Mouse (Mus musculus) hindbrain, embryonic 13.5 days (tissue): ENCODE data around the gene Wnt10b. TPM values are rescaled to one million over a fixed set of nuclear protein-coding genes. Genes with fewer than 3 reads are reported as not detected.

Experiments used
- ATAC-seq: fragments of 200-750 bp; cut with Nextera tagmentation; 2 replicates; pipeline ENCODE4 v1.8.0; 2017; ENCODE audit warnings: moderate TSS enrichment; ENCODE audit not compliant: low FRiP score
- H3K27ac ChIP-seq: fragments of 300-500 bp; sonication (generic); 2 replicates; pipeline ENCODE4 v1.5.1; 2015; ENCODE audit warnings: inconsistent platforms, mild to moderate bottlenecking, moderate library complexity
- H3K27me3 ChIP-seq: fragments of 300-500 bp; sonication (generic); 2 replicates; pipeline ENCODE4 v1.6.1; 2015; ENCODE audit warnings: mild to moderate bottlenecking, inconsistent platforms
- H3K36me3 ChIP-seq: fragments of 300-500 bp; sonication (generic); 2 replicates; pipeline ENCODE4 v1.6.1; 2015; ENCODE audit warnings: mild to moderate bottlenecking, inconsistent platforms
- H3K4me1 ChIP-seq: fragments of 300-500 bp; sonication (generic); replicated peaks from 2 replicates; pipeline ENCODE4 v1.6.1; 2015; ENCODE audit warnings: inconsistent platforms
- H3K4me2 ChIP-seq: fragments of 300-500 bp; sonication (generic); 2 replicates; pipeline ENCODE4 v1.6.1; 2015; ENCODE audit warnings: inconsistent platforms, mild to moderate bottlenecking, moderate library complexity
- H3K4me3 ChIP-seq: fragments of 300-500 bp; sonication (generic); 2 replicates; pipeline ENCODE4 v1.5.1; 2015; ENCODE audit warnings: mild to moderate bottlenecking, inconsistent platforms
- H3K9ac ChIP-seq: fragments of 300-500 bp; sonication (generic); 2 replicates; pipeline ENCODE4 v1.6.1; 2015; ENCODE audit warnings: mild to moderate bottlenecking, inconsistent platforms
- H3K9me3 ChIP-seq: fragments of 300-500 bp; sonication (generic); 2 replicates; pipeline ENCODE4 v1.6.1; 2016; ENCODE audit warnings: inconsistent platforms
- WGBS: fragments of 180-500 bp; shearing (Covaris S2); methylation state at CpG from one replicate; pipeline ENCODE4 v1.1.7; 2015; 5-methylcytosine and 5-hydroxymethylcytosine counted together
- polyA plus RNA-seq: library from polyadenylated mRNA; unstranded; fragments of >200 nt; fragmentation: Nextera tagmentation; extraction: Ambion mirVana; gene quantifications from 2 replicates; pipeline ENCODE4 v1.2.1, GENCODE M21; 2015

The Wnt10b gene
- polyA plus RNA-seq, 1 experiment from 2014 or later, result 0.12 TPM

GRCm38 (mm10) chr15:98806809-98807770, 29.1 kb upstream of the Wnt10b start:
- Histone ChIP-seq H3K4me2 (peak overlapping the region; percentile 77), H3K9ac (peak overlapping the region; percentile 68; the same call in 1 of the 2 replicates), H3K27ac (no peak overlapping the region), H3K4me3 (peak overlapping the region; percentile 48), H3K27me3 (peaks cover 90% of the 10 kb centered on the region), H3K9me3 (no peaks in the 10 kb centered on the region), H3K36me3 (peaks cover 9% of the 10 kb centered on the region; the same call in 1 of the 2 replicates), H3K4me1 (peaks cover 54% of the 10 kb centered on the region)
- 0 out of 2 replicates have a peak, but pooled peaks have one; percentile 6 for ATAC-seq
- under 1% methylated on average over 56 of the region's 58 CpGs for WGBS

- WGBS, result 6% methylated on average over 30 of the region's 30 CpGs
- H3K9me3 ChIP-seq, result no peaks in the 10 kb centered on the region
- H3K4me3 ChIP-seq, result peak overlapping the region; percentile 48
- peak overlapping the region; percentile 77 for H3K4me2 ChIP-seq
- peak overlapping the region; percentile 30; the same call in 1 of the 2 replicates for H3K27ac ChIP-seq
- peaks cover 99% of the 10 kb centered on the region for H3K27me3 ChIP-seq
- peaks cover 54% of the 10 kb centered on the region for H3K4me1 ChIP-seq
- peak overlapping the region; percentile 76; the same call in 1 of the 2 replicates for H3K9ac ChIP-seq
- 0 out of 2 replicates have a peak, but pooled peaks cover 3% of the 10 kb centered on the region for H3K36me3 ChIP-seq
- no peak for ATAC-seq
These were observed 28.3 kb upstream of the Wnt10b start for GRCm38 (mm10) chr15:98806071-98806808.

GRCm38 (mm10) chr15:98805324-98806040, 27.5 kb upstream of the Wnt10b start:
- H3K9ac ChIP-seq, result peak overlapping the region; percentile 76
- under 1% methylated on average over 56 of the region's 64 CpGs for WGBS
- no peaks in the 10 kb centered on the region for H3K36me3 ChIP-seq
- peaks cover 99% of the 10 kb centered on the region for H3K27me3 ChIP-seq
- 0 out of 2 replicates have a peak, but pooled peaks have one; percentile 33 for ATAC-seq
- peak overlapping the region; percentile 77 for H3K4me2 ChIP-seq
- H3K27ac ChIP-seq, result no peak overlapping the region
- H3K4me3 ChIP-seq, result peak overlapping the region; percentile 48
- H3K9me3 ChIP-seq, result no peaks in the 10 kb centered on the region
- peaks cover 54% of the 10 kb centered on the region for H3K4me1 ChIP-seq

- 0% methylated on average over 32 of the region's 32 CpGs for WGBS
- Histone ChIP-seq H3K4me3 (peak overlapping the region; percentile 12; the same call in 1 of the 2 replicates), H3K36me3 (no peaks in the 10 kb centered on the region), H3K9me3 (no peaks in the 10 kb centered on the region), H3K27ac (no peak overlapping the region), H3K4me1 (peaks cover 50% of the 10 kb centered on the region), H3K4me2 (peak overlapping the region; percentile 36; the same call in 1 of the 2 replicates), H3K27me3 (peaks cover 99% of the 10 kb centered on the region), H3K9ac (no peak overlapping the region)
- ATAC-seq, result 0 out of 2 replicates have a peak, but pooled peaks have one; percentile 26
These were observed 26.1 kb upstream of the Wnt10b start for GRCm38 (mm10) chr15:98804054-98804453.

GRCm38 (mm10) chr15:98802926-98803325, 25.0 kb upstream of the Wnt10b start:
- Histone ChIP-seq H3K27ac (no peak overlapping the region), H3K9me3 (no peaks in the 10 kb centered on the region), H3K4me3 (no peak overlapping the region; the same call in 1 of the 2 replicates), H3K4me2 (no peak overlapping the region), H3K9ac (no peak overlapping the region), H3K4me1 (peaks cover 48% of the 10 kb centered on the region), H3K27me3 (peaks cover 99% of the 10 kb centered on the region), H3K36me3 (no peaks in the 10 kb centered on the region)
- ATAC-seq, result no peak
- WGBS, result 4% methylated on average over 8 of the region's 8 CpGs

GRCm38 (mm10) chr15:98799396-98799795, 21.4 kb upstream of the Wnt10b start:
- 10% methylated on average over 12 of the region's 12 CpGs for WGBS
- no peak overlapping the region for H3K9ac ChIP-seq
- ATAC-seq, result no peak

GRCm38 (mm10) chr15:98798903-98799302, 21.0 kb upstream of the Wnt10b start:
- WGBS, result 46% methylated on average over 3 of the region's 3 CpGs
- no peak for ATAC-seq
- Histone ChIP-seq H3K4me3 (no peak overlapping the region), H3K27ac (no peak overlapping the region), H3K9ac (no peak overlapping the region), H3K4me1 (peaks cover 26% of the 10 kb centered on the region), H3K27me3 (peaks cover 98% of the 10 kb centered on the region), H3K4me2 (no peak overlapping the region), H3K9me3 (no peaks in the 10 kb centered on the region), H3K36me3 (no peaks in the 10 kb centered on the region)

More at GRCm38 (mm10) chr15:98799396-98799795, 21.4 kb upstream of the Wnt10b start:
- H3K4me1 ChIP-seq, result peaks cover 30% of the 10 kb centered on the region
- H3K4me2 ChIP-seq, result no peak overlapping the region
- H3K36me3 ChIP-seq, result no peaks in the 10 kb centered on the region
- no peak overlapping the region for H3K4me3 ChIP-seq
- H3K9me3 ChIP-seq, result no peaks in the 10 kb centered on the region
- H3K27me3 ChIP-seq, result peaks cover 97% of the 10 kb centered on the region
- no peak overlapping the region for H3K27ac ChIP-seq

GRCm38 (mm10) chr15:98797835-98798492, 20.0 kb upstream of the Wnt10b start:
- Histone ChIP-seq H3K27me3 (peaks cover 98% of the 10 kb centered on the region), H3K4me2 (peak overlapping the region; percentile 20), H3K27ac (peak overlapping the region; percentile 23; the same call in 1 of the 2 replicates), H3K4me1 (peaks cover 31% of the 10 kb centered on the region), H3K9ac (0 out of 2 replicates have a peak overlapping the region, but pooled peaks have one; percentile 19), H3K36me3 (no peaks in the 10 kb centered on the region), H3K9me3 (no peaks in the 10 kb centered on the region), H3K4me3 (no peak overlapping the region)
- ATAC-seq, result peak; percentile 90
- WGBS, result 2% methylated on average over 28 of the region's 28 CpGs

GRCm38 (mm10) chr15:98796803-98797595, 19.0 kb upstream of the Wnt10b start:
- no peaks in the 10 kb centered on the region for H3K36me3 ChIP-seq
- H3K9me3 ChIP-seq, result no peaks in the 10 kb centered on the region
- H3K4me2 ChIP-seq, result no peak overlapping the region
- ATAC-seq, result no peak
- H3K27me3 ChIP-seq, result peaks cover 98% of the 10 kb centered on the region
- WGBS, result 4% methylated on average over 13 of the region's 13 CpGs
- no peak overlapping the region for H3K27ac ChIP-seq
- H3K9ac ChIP-seq, result peak overlapping the region; percentile 24
- H3K4me3 ChIP-seq, result no peak overlapping the region
- peaks cover 41% of the 10 kb centered on the region for H3K4me1 ChIP-seq

- Histone ChIP-seq H3K27me3 (peaks cover 98% of the 10 kb centered on the region), H3K27ac (no peak overlapping the region), H3K4me3 (peak overlapping the region; percentile 39), H3K4me2 (peak overlapping the region; percentile 55), H3K9ac (no peak overlapping the region), H3K9me3 (no peaks in the 10 kb centered on the region), H3K4me1 (peaks cover 59% of the 10 kb centered on the region), H3K36me3 (no peaks in the 10 kb centered on the region)
- 2% methylated on average over 13 of the region's 13 CpGs for WGBS
- ATAC-seq, result no peak
These were observed 15.3 kb upstream of the Wnt10b start for GRCm38 (mm10) chr15:98793141-98793698.
